Mouse (Mus musculus): Measurements from ENCODE around the gene Zbtb2.

Gene Zbtb2

DNA sequence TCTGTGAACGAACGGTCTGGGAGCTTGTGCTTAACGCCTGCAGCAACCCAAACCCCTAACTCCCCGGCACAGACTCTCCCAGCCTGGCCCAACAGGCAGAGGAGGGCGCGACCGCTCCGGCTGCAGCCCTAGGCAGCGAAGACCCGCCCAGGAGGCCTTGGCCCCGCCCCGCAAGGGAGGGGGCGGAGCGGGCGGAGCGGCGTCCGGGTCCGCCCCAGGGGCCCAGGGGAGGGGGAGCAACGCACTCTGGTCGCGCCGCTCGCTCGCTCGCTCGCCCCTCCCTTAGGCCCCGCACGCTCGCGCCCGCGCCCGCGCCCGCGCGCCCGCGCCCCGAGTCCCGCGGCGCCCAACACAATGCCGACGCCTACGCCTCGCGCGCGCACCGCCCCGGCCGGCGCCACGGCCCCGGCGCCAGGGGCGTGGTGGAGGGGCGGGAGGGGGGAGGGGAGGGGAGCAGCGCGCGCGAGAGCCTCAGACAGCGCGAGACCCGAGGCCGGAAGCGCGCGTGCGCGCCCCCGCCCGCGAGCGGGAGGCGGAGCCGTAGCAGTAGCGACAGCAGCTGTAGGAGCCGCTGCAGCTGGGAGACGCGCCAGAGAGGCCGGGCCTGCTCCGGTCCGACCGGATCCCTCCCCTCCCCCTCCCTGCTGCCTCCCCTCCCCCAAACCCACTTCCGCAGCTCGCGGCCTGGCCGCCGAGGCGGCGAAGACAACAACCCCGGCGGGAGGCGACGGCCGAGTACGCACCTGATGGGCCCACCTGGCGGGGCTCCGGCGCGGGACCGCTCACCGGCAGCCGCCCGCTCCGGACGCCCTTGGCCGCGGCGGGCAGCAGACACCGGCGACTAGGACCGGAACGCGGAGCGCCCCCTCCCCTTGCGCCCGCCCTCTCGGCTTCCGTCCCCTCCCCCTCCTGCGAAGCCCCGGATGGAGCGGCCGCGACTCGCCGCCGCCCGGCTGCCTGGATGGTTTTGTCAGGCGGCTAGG, 1.0 kb downstream of the Zbtb2 start:
- DNase-seq (ENCODE audit: low read depth, low spot score), result peak; percentile 97

- DNase-seq (ENCODE audit: low read depth, low spot score), result no peak
Observed at GRCm38 (mm10) chr10:4384244-4384643, 3.7 kb downstream of the Zbtb2 start.

DNA sequence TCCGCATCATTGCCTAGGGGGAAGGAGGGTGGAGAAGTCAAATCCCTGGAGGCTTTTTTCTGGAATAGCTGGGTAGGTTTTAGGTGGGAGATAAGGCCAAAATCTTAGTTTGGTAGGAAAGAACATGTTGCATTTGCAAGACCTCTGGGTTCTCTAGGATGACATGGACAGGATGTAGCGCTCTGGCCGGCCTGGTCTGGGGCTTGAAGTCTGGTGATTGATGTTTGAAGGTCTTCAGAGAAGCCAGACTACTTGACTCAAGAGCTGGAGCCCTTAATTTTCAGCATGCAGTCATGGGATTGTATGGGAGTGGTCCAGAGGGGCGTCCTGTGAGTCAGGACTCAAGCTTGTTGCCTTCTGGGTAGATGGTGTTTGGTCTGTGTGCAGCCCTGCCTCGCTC, 7.2 kb downstream of the Zbtb2 start:
- DNase-seq (ENCODE audit: low read depth, low spot score), result no peak

GRCm38 (mm10) chr10:4376931-4377330, 11.0 kb downstream of the Zbtb2 start:
- no peak for DNase-seq (ENCODE audit: low read depth, low spot score)

GRCm38 (mm10) chr10:4376461-4376860, 11.4 kb downstream of the Zbtb2 start:
- DNase-seq (ENCODE audit: low read depth, low spot score), result no peak

GRCm38 (mm10) chr10:4375267-4375666, 12.6 kb downstream of the Zbtb2 start:
- DNase-seq (ENCODE audit: low read depth, low spot score), result no peak

DNA sequence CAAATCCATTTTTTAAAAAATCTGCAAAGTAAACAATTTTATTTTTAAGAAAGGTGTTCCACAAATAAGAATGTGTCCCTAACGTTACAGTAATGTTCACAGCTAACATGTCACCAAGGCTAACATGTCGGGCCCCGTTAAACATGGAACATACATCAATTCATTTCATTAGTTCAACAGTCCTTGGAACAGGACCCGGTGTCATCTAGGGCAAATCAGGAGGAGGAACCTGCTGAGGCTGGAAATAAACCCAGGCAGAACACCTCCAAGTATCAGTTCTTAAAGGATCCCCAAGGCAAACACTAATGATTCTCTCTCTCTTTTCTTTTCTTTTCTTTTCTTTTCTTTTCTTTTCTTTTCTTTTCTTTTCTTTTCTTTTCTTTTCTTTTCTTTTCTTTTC, 13.2 kb downstream of the Zbtb2 start:
- no peak for DNase-seq (ENCODE audit: low read depth, low spot score)

- DNase-seq (ENCODE audit: low read depth, low spot score), result no peak
Observed at GRCm38 (mm10) chr10:4374239-4374638, 13.7 kb downstream of the Zbtb2 start.

- no peak for DNase-seq (ENCODE audit: low read depth, low spot score)
Observed at GRCm38 (mm10) chr10:4373558-4373957, 14.3 kb downstream of the Zbtb2 start.

- DNase-seq (ENCODE audit: low read depth, low spot score), result peak; percentile 34
Observed at GRCm38 (mm10) chr10:4372011-4372410, 15.9 kb downstream of the Zbtb2 start.

DNA sequence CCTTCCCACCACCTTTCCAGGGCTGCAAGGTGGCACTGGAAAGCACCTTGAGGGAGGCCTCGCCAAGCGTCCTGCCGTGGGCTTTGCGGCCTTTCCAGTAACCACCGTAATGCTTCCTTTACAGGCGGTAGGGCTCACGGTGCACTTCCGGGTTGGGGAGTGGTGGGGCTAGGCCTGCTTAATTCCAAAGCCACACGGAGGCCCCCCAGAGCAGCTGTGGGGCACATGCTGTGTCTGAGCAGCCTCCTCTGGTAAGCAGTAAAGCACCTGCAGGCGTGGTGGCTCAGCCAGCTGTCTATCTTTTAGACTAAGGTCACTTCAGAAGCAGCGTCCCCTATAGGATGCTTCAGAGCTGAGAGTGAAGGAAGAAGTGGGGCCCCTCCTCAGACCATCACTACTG, 17.8 kb downstream of the Zbtb2 start:
- DNase-seq (ENCODE audit: low read depth, low spot score), result no peak

- DNase-seq (ENCODE audit: low read depth, low spot score), result no peak
Observed at GRCm38 (mm10) chr10:4364618-4365017, 23.3 kb downstream of the Zbtb2 start.

DNA sequence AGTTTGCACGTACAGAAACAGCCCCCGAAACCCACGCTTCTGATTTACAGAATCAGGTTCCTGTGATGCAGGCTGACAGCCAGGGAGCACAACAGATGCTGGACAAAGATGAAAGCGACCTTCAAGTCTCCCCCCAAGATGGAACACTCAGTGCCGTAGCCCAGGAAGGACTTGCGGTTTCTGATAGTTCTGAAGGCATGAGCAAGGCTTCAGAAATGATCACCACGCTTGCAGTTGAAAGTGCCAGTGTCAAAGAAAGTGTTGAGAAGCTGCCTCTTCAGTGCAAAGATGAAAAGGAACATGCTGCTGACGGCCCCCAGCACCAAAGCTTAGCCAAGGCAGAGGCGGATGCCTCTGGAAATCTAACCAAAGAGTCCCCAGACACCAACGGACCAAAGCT, 30.5 kb downstream of the Zbtb2 start:
- no peak for DNase-seq (ENCODE audit: low read depth, low spot score)

DNA sequence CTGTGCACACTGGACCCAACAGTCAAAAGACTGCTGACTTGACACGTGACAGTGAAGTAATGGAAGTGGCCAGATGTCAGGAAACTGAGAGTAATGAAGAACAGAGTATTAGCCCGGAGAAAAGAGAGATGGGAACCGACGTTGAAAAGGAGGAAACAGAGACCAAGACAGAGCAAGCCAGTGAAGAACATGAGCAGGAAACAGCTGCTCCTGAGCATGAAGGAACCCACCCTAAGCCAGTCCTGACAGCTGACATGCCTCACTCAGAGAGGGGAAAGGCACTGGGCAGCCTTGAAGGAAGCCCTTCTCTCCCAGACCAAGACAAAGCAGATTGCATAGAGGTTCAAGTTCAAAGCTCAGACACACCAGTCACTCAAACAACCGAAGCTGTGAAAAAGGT, 31.3 kb downstream of the Zbtb2 start:
- no peak for DNase-seq (ENCODE audit: low read depth, low spot score)

DNA sequence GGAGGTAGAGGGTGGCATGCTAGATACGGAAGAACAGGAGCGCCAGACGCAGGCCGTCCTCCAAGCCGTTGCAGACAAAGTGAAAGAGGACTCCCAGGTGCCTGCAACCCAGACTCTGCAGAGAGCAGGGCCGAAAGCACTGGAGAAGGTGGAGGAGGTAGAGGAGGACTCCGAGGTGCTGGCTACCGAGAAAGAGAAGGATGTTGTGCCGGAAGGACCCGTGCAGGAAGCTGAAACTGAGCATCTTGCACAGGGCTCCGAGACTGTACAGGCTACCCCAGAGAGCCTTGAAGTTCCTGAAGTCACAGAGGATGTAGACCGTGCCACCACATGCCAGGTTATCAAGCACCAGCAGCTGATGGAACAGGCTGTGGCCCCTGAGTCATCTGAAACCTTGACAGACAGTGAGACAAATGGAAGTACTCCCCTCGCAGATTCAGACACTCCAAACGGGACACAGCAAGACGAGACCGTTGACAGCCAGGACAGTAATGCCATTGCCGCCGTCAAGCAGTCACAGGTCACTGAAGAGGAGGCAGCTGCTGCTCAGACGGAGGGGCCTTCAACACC, 31.9 kb downstream of the Zbtb2 start:
- no peak for DNase-seq (ENCODE audit: low read depth, low spot score)

DNA sequence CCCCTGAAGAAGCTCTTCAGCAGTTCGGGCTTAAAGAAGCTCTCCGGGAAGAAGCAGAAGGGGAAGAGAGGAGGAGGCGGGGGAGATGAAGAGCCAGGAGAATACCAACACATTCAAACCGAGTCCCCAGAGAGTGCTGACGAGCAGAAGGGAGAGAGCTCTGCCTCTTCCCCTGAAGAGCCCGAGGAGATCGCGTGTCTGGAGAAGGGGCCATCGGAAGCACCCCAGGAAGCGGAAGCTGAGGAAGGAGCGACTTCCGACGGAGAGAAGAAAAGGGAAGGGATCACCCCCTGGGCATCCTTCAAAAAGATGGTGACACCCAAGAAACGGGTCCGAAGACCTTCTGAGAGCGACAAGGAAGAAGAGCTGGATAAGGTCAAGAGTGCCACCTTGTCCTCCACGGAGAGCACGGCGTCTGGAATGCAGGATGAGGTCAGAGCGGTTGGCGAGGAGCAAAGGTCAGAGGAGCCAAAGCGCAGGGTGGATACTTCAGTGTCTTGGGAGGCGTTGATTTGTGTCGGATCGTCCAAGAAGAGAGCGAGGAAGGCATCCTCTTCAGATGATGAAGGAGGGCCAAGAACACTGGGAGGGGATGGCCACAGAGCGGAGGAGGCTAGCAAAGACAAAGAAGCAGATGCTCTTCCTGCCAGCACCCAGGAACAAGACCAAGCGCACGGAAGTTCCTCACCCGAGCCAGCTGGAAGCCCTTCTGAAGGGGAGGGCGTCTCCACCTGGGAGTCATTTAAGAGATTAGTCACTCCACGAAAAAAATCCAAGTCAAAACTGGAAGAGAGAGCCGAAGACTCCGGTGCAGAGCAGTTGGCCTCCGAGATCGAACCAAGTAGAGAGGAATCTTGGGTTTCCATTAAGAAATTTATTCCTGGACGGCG, 33.3 kb downstream of the Zbtb2 start:
- no peak for DNase-seq (ENCODE audit: low read depth, low spot score)

- DNase-seq (ENCODE audit: low read depth, low spot score), result no peak
Observed at GRCm38 (mm10) chr10:4347591-4347990, 40.3 kb downstream of the Zbtb2 start.

GRCm38 (mm10) chr10:4347136-4347492, 40.8 kb downstream of the Zbtb2 start:
- no peak for DNase-seq (ENCODE audit: low read depth, low spot score)

DNA sequence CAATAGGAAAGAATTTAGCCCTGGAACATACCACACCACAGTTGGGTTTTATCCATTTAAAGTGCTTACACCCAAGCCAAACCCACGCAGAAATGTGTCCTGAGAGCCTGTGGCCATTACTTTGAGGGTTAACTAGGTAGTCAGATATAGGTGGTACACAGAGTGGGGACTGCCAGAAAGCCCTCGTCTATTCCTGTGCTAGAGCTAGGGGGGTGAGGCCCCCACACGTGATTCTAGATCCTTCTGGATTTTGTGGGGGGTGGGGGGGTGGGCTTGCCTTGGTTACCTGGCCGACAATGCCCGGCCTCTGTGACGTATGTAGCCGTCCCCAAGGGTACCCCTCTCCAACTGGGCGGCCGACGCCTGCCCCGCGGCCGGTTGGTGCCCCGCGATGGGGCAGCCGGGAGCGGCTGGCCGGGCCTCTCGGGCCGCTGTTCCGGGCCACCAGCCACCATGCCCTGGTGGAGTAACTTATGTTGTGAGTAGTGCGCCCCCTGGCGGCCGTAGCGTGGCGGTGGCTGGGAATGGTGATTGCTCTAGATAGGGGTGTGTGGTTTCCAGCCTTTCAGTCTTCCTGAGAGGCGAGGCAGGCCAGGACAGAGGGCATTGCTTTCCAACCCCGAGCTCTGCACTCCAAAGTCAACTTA, 41.3 kb downstream of the Zbtb2 start:
- peak; percentile 92 for DNase-seq (ENCODE audit: low read depth, low spot score)

- peak; percentile 63 for DNase-seq (ENCODE audit: low read depth, low spot score)
Observed at GRCm38 (mm10) chr10:4341430-4341829, 46.5 kb downstream of the Zbtb2 start.

GRCm38 (mm10) chr10:4338863-4339461, 48.9 kb downstream of the Zbtb2 start:
- peak; percentile 79 for DNase-seq (ENCODE audit: low read depth, low spot score)
